Mouse (Mus musculus) liver, embryonic 15.5 days (tissue): ENCODE results near the gene Rgs7bp. TPM values are rescaled to one million over a fixed set of nuclear protein-coding genes. Genes with fewer than 3 reads are reported as not detected.

ENCODE experiments used
- ATAC-seq: fragments of 200-750 bp; cut with Nextera tagmentation; 2 replicates; pipeline ENCODE4 v1.8.0; 2017; ENCODE audit warnings: moderate number of reproducible peaks, mild to moderate bottlenecking, moderate library complexity; ENCODE audit not compliant: insufficient read depth
- H3K27ac ChIP-seq: fragments of 300-500 bp; sonication (generic); replicated peaks from 2 replicates; pipeline ENCODE4 v1.5.1; 2015; ENCODE audit warnings: mild to moderate bottlenecking, inconsistent platforms
- H3K27me3 ChIP-seq: fragments of 300-500 bp; sonication (generic); 2 replicates; pipeline ENCODE4 v1.6.1; 2015; ENCODE audit warnings: mild to moderate bottlenecking, inconsistent platforms
- H3K36me3 ChIP-seq: fragments of 300-500 bp; sonication (generic); replicated peaks from 2 replicates; pipeline ENCODE4 v1.6.1; 2015; ENCODE audit warnings: moderate library complexity, mild to moderate bottlenecking, inconsistent platforms
- H3K4me1 ChIP-seq: fragments of 300-500 bp; sonication (generic); replicated peaks from 2 replicates; pipeline ENCODE4 v1.6.1; 2015; ENCODE audit warnings: inconsistent platforms
- H3K4me2 ChIP-seq: fragments of 300-500 bp; sonication (generic); 2 replicates; pipeline ENCODE4 v1.6.1; 2015; ENCODE audit warnings: moderate library complexity, mild to moderate bottlenecking, inconsistent platforms
- H3K4me3 ChIP-seq: fragments of 300-500 bp; sonication (generic); replicated peaks from 2 replicates; pipeline ENCODE4 v1.5.1; 2015; ENCODE audit warnings: mild to moderate bottlenecking, inconsistent platforms
- H3K9ac ChIP-seq: fragments of 300-500 bp; sonication (generic); 2 replicates; pipeline ENCODE4 v1.6.1; 2015; ENCODE audit warnings: moderate library complexity, mild to moderate bottlenecking, inconsistent platforms
- H3K9me3 ChIP-seq: fragments of 300-500 bp; sonication (generic); replicated peaks from 2 replicates; pipeline ENCODE4 v1.6.1; 2016; ENCODE audit warnings: inconsistent platforms
- WGBS: fragments of 180-500 bp; shearing (Covaris S2); methylation state at CpG from one replicate; pipeline ENCODE4 v1.1.7; 2015; ENCODE audit warnings: mixed read lengths; ENCODE audit not compliant: insufficient replicate concordance; 5-methylcytosine and 5-hydroxymethylcytosine counted together
- polyA plus RNA-seq: library from polyadenylated mRNA; unstranded; fragments of >200 nt; fragmentation: Nextera tagmentation; extraction: Ambion mirVana; gene quantifications from 2 replicates; pipeline ENCODE4 v1.2.1, GENCODE M21; 2015

The Rgs7bp gene
- polyA plus RNA-seq, 1 experiment from 2014 or later, result 0.31 TPM

GRCm38 (mm10) chr13:105002831-105003157 lies 51.9 kb downstream of the Rgs7bp start:
- H3K4me3 ChIP-seq, result no peak overlapping the region
- H3K36me3 ChIP-seq, result no peaks in the 10 kb centered on the region
- H3K4me2 ChIP-seq, result no peak overlapping the region
- no peaks in the 10 kb centered on the region for H3K4me1 ChIP-seq
- H3K9me3 ChIP-seq, result no peaks in the 10 kb centered on the region
- no peak overlapping the region for H3K27ac ChIP-seq
- H3K9ac ChIP-seq, result no peak overlapping the region
- no peaks in the 10 kb centered on the region for H3K27me3 ChIP-seq
- no peak for ATAC-seq
- WGBS, result 52% methylated on average over 2 of the region's 2 CpGs

DNA sequence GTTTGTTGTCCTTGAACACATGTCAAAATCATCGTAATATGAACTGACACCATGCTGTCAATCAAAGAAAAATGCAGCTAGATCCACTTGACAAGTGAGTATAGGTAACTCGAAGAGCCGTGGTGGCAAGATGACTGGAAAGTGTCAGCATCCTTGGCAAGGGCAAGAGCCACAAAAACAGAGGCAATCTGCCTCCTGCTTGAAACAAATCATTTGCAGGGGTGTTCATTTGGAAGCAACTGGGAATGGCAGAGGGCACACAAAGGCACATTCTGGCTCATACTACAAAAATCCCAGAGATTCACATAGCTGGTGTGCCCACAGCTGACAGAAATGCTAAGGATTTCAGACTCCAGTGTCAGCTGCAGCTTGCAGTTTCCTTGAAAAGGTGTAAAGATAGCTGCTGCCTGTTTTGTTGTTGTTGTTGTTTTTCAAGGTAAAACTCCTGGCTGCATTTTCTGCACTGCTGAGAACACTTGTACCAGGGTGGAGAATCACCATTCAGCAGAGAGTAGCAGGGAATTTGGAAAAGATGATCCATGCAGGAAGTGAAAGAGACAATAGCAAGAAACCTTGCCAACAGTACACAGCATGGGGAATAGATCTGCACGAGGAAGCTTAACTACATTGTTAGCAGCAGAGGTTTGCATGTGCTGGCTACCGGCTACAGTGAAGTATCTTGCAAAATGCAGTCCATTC lies 52.4 kb downstream of the Rgs7bp start:
- 54% methylated on average over 5 of the region's 5 CpGs for WGBS
- Histone ChIP-seq H3K27me3 (no peaks in the 10 kb centered on the region), H3K27ac (no peak overlapping the region), H3K4me3 (no peak overlapping the region), H3K9me3 (no peaks in the 10 kb centered on the region), H3K36me3 (no peaks in the 10 kb centered on the region), H3K4me2 (no peak overlapping the region), H3K4me1 (no peaks in the 10 kb centered on the region), H3K9ac (no peak overlapping the region)
- no peak for ATAC-seq

DNA sequence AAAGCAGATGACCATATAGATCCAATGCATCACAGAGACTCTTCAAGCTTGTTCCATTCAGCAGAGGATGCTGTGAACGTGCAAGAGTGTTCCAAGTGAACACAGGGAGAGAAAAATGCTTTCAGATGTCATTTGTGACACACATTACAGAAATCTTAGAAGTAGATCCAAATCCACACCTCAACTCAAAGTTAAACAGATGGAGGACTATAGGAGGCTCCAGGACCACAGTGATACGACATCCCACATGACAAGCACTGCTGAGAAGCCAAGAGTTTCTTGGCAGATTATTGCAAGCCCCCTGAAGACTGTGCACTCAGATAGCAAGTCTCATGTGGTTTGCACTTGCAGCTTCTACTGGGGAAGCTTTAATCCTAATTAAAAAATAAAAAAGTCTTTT lies 53.0 kb downstream of the Rgs7bp start:
- no peak overlapping the region for H3K4me2 ChIP-seq

GRCm38 (mm10) chr13:104988811-104989258 lies 65.9 kb downstream of the Rgs7bp start:
- H3K9me3 ChIP-seq, result no peaks in the 10 kb centered on the region
- H3K4me2 ChIP-seq, result no peak overlapping the region
- 58% methylated on average over 7 of the region's 7 CpGs for WGBS
- no peaks in the 10 kb centered on the region for H3K4me1 ChIP-seq
- no peak overlapping the region for H3K4me3 ChIP-seq
- H3K27ac ChIP-seq, result no peak overlapping the region
- H3K27me3 ChIP-seq, result no peaks in the 10 kb centered on the region
- ATAC-seq, result no peak
- no peaks in the 10 kb centered on the region for H3K36me3 ChIP-seq
- no peak overlapping the region for H3K9ac ChIP-seq

More for the DNA sequence above, 53.0 kb downstream of the Rgs7bp start:
- WGBS, result 53% methylated on average over 2 of the region's 2 CpGs
- no peaks in the 10 kb centered on the region for H3K27me3 ChIP-seq
- H3K4me1 ChIP-seq, result no peaks in the 10 kb centered on the region
- H3K4me3 ChIP-seq, result no peak overlapping the region
- ATAC-seq, result no peak
- H3K9me3 ChIP-seq, result no peaks in the 10 kb centered on the region
- H3K9ac ChIP-seq, result no peak overlapping the region
- H3K36me3 ChIP-seq, result no peaks in the 10 kb centered on the region
- no peak overlapping the region for H3K27ac ChIP-seq

GRCm38 (mm10) chr13:104988009-104988540 lies 66.7 kb downstream of the Rgs7bp start:
- Histone ChIP-seq H3K27me3 (no peaks in the 10 kb centered on the region), H3K27ac (no peak overlapping the region), H3K9me3 (no peaks in the 10 kb centered on the region), H3K4me1 (no peaks in the 10 kb centered on the region), H3K4me3 (no peak overlapping the region), H3K4me2 (no peak overlapping the region), H3K36me3 (no peaks in the 10 kb centered on the region), H3K9ac (no peak overlapping the region)
- ATAC-seq, result no peak
- 80% methylated on average over 13 of the region's 13 CpGs for WGBS

DNA sequence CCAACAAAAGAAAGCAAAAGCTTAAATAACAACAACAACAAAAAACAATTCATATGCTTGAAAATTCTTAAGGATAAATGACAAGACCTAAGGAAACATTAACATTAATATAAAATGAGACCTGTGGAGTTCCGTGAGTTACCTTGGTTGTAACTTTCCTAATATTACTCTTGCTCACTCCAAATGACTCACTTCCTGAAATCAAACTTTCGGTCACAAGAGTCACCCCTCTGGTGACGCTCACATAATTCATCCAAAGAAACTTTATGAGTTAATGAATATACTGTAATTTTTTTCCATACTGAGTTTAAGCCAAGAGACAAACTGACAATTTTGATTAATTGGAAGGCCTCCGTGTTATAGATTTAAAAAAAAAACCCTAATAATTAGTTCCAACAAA lies 69.0 kb downstream of the Rgs7bp start:
- Histone ChIP-seq H3K4me3 (no peak overlapping the region), H3K9me3 (no peaks in the 10 kb centered on the region), H3K27ac (no peak overlapping the region), H3K4me1 (no peaks in the 10 kb centered on the region), H3K4me2 (no peak overlapping the region), H3K36me3 (no peaks in the 10 kb centered on the region), H3K9ac (no peak overlapping the region), H3K27me3 (no peaks in the 10 kb centered on the region)
- no peak for ATAC-seq
- WGBS, result 72% methylated on average over 4 of the region's 4 CpGs

DNA sequence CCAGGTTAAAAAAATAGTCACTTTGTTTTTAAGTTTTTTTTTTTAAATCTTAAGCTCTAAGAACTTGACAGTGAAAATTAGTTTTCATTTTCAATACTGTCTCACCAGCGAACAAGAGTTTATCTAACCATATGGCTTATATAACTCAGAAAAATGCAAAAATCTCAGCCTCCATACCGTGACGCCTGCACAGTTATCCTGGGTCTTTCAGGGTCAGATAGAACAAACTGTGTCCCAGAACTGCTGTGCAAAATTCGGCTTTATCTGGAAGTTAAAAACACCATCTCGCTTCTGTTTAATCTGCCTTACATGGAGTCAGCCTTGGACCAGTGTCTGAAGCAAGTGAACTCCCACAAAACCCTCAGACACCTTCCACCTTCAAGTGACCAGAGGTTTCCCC lies 70.7 kb downstream of the Rgs7bp start:
- H3K9ac ChIP-seq, result no peak overlapping the region

DNA sequence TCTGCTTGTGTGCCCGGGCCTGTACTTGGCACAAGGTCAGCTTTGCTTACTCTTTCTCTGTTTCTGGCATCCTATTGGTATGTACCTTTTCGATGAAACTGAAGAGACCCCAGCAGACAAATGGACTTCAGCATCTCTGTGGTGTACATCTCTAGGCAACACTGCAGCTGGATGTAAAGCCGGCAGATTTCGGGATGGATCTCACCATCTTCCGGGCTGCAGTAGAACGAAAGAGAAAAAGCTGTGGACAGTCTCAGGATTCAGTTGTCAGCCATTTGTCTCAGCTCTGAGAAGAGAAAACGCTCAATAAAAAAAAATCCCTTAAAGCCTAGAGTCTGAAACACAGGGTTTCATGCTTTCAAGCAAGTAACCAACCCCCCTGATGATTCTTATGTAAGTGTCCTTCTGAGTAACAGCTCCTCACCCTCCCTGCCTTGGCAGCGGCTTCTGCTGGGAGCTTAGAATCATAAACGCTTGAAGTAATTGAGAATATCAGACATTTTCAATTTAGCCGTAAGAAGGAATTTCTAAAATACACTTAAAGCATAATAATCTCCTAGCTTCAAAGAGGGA lies 71.9 kb downstream of the Rgs7bp start:
- Histone ChIP-seq H3K9me3 (no peaks in the 10 kb centered on the region), H3K27me3 (no peaks in the 10 kb centered on the region), H3K36me3 (no peaks in the 10 kb centered on the region), H3K4me1 (no peaks in the 10 kb centered on the region), H3K27ac (no peak overlapping the region), H3K4me3 (no peak overlapping the region), H3K4me2 (no peak overlapping the region), H3K9ac (no peak overlapping the region)
- no peak for ATAC-seq
- 72% methylated on average over 10 of the region's 10 CpGs for WGBS

More for the DNA sequence above, 70.7 kb downstream of the Rgs7bp start:
- Histone ChIP-seq H3K4me3 (no peak overlapping the region), H3K4me1 (no peaks in the 10 kb centered on the region), H3K4me2 (no peak overlapping the region), H3K9me3 (no peaks in the 10 kb centered on the region), H3K36me3 (no peaks in the 10 kb centered on the region), H3K27me3 (no peaks in the 10 kb centered on the region), H3K27ac (no peak overlapping the region)
- 72% methylated on average over 5 of the region's 5 CpGs for WGBS
- ATAC-seq, result no peak

GRCm38 (mm10) chr13:104978176-104978575 lies 76.6 kb downstream of the Rgs7bp start:
- Histone ChIP-seq H3K9me3 (no peaks in the 10 kb centered on the region), H3K4me3 (no peak overlapping the region), H3K9ac (no peak overlapping the region), H3K27ac (no peak overlapping the region), H3K36me3 (no peaks in the 10 kb centered on the region), H3K27me3 (no peaks in the 10 kb centered on the region), H3K4me2 (no peak overlapping the region), H3K4me1 (no peaks in the 10 kb centered on the region)
- 72% methylated on average over 1 of the region's 1 CpGs for WGBS
- ATAC-seq, result no peak

DNA sequence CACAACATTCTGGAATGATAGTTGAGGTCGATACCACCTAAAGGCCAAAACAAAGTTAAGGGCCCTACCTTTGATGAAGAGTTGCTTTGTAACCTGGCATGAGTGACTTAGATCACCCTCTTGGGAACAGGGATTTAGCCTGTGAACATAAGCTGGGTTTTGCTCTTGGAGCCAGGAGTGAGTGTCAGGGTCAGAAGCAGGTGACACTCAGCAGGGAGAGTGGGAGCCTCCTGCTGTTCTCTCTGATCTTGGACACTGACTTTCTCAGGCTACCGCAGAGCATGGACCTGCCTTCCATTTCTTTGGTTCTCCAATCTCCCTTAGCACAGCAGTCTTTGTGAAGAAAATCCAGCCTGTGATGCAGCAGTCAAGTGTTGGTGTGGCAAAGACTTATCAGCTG lies 87.2 kb downstream of the Rgs7bp start:
- Histone ChIP-seq H3K27ac (no peak overlapping the region), H3K9me3 (no peaks in the 10 kb centered on the region), H3K27me3 (no peaks in the 10 kb centered on the region), H3K36me3 (no peaks in the 10 kb centered on the region), H3K4me2 (no peak overlapping the region), H3K4me3 (no peak overlapping the region), H3K4me1 (no peaks in the 10 kb centered on the region), H3K9ac (no peak overlapping the region)
- no peak for ATAC-seq
- 58% methylated on average over 2 of the region's 2 CpGs for WGBS

- 58% methylated on average over 4 of the region's 4 CpGs for WGBS
- H3K4me1 ChIP-seq, result no peaks in the 10 kb centered on the region
- no peaks in the 10 kb centered on the region for H3K27me3 ChIP-seq
- no peak for ATAC-seq
- no peak overlapping the region for H3K4me2 ChIP-seq
- H3K9me3 ChIP-seq, result no peaks in the 10 kb centered on the region
- H3K9ac ChIP-seq, result no peak overlapping the region
- H3K4me3 ChIP-seq, result no peak overlapping the region
- H3K36me3 ChIP-seq, result no peaks in the 10 kb centered on the region
- H3K27ac ChIP-seq, result no peak overlapping the region
Observed at GRCm38 (mm10) chr13:104963716-104964115, 91.0 kb downstream of the Rgs7bp start.
